Mouse (Mus musculus): ENCODE data around the gene Acat2.

GRCm38 (mm10) chr17:12960331-12960873, at the start of gene Acat2:
- TF ChIP-seq POLR2A (IDR thresholded peaks at IDR 0.05; ENCODE audit: extremely low read depth, insufficient read depth, low read length): peak; percentile 98
- TF ChIP-seq CTCF (IDR thresholded peaks at IDR 0.05; ENCODE audit: extremely low read depth, insufficient read depth, low read length): no peak

All from cortical plate, adult 2 months (tissue).